Mouse (Mus musculus) granulocyte monocyte progenitor cell, adult 5-6 weeks (primary cell): ENCODE results near the gene Bcl7c. TPM values are rescaled to one million over a fixed set of nuclear protein-coding genes. Genes with fewer than 3 reads are reported as not detected.
"Not testable (repeated sequence)": the region's sequence is repeated elsewhere in the genome, so short reads cannot be mapped to it uniquely, and the experiment has no call there.

ENCODE experiments used
- ATAC-seq: replicated peaks from 2 replicates; pipeline ENCODE4 v1.8.0; 2016; ENCODE audit warnings: mild to moderate bottlenecking, moderate TSS enrichment, inconsistent platforms; ENCODE audit not compliant: poor library complexity, severe bottlenecking
- total RNA-seq, 2 experiments: library from RNA; stranded (forward) in 1 of 2; stranded (reverse) in 1 of 2; fragments of 200-712, 200-1000 nt in 1 of 2; fragments of >200 nt in 1 of 2; fragmentation: Nextera tagmentation in 1 of 2; gene quantifications; 2 replicates each; pipeline ENCODE4 v1.2.3; 2014 to 2017

Gene Bcl7c
- total RNA-seq, 2 experiments from 2014 or later: 50.9 to 57.5 TPM

- ATAC-seq: no peak
These were observed 57.1 kb downstream of the Bcl7c start for GRCm38 (mm10) chr7:127651624-127652023.

DNA sequence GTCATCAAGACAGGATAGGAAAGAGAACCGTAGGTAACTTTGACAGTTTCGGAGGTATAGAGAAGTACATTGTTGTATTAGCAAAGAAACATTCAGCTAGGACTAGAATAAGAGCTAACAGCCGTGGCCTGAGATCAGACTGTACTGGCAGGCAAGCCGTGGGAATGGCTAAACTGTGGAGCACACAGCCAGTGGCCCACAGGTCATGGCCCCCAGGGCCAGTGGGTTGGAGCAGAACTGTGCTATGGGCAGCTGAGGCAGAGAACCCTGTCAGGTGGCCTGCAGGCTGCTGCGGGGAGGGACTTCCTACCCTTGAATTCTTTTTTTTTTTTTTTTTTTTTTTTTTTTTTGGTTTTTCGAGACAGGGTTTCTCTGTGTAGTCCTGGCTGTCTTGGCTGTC, 59.5 kb downstream of the Bcl7c start:
- no peak for ATAC-seq

- no peak for ATAC-seq
These were observed 60.1 kb downstream of the Bcl7c start for GRCm38 (mm10) chr7:127648516-127649201.

DNA sequence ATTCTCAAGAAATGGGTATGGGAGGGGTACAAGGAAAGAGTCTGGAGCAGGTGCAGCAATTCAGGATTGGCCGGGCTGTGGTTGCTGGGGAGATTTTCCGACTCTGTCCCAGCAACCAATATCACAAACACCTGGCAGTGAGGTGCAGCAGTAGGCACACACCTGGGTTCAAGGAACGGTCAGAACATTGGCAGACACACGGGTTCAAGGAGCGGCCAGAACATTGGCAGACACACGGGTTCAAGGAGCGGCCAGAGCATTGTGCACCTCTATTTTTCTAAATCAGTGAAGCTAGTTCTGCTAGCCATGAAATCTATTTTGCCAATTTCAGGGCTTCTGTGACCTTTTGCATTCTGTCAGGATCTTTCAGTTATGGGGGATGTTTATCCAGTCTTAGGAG, 61.2 kb downstream of the Bcl7c start:
- ATAC-seq: not testable (repeated sequence)

DNA sequence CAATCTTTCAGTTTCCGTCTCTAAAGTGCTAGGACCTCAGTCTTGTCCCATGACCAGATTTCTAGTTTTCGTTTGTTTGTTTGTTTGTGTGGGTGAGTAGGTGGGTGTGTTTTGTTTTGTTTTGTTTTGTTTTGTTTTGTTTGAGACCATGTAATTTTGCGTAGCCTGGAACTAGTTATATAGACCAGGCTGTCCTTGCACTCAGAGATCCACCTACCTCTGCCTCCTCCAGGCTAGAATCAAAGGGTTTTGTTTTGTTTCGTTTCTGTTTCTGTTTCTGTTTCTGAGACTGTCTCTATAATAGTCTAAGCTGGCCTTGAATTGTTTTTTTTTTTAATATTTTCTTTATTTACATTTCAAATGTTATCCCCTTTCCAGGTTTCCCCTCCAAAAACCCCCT, 62.4 kb downstream of the Bcl7c start:
- no peak for ATAC-seq

DNA sequence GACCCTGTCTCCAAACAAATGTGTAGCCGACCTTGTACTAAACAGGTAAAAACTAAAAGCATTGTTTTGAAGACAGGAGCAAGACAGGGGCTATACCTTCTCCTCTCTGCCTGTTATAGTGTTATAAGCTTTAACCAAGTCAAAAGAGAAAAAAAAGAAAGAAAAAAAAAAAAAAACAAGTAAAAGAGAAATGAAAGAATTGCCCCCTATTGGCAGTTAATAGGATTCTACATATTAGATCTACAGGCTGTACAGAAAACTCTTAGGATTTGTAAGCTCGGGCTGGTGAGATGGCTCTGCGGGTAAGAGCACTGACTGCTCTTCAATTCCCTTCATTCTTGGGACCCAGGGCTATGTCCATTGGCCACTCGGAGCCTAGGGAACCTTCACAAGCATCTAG, 66.5 kb downstream of the Bcl7c start:
- ATAC-seq: no peak

- no peak for ATAC-seq
These were observed 67.5 kb downstream of the Bcl7c start for GRCm38 (mm10) chr7:127641260-127641659.

GRCm38 (mm10) chr7:127636963-127637362, 71.8 kb downstream of the Bcl7c start:
- ATAC-seq: peak; percentile 46

DNA sequence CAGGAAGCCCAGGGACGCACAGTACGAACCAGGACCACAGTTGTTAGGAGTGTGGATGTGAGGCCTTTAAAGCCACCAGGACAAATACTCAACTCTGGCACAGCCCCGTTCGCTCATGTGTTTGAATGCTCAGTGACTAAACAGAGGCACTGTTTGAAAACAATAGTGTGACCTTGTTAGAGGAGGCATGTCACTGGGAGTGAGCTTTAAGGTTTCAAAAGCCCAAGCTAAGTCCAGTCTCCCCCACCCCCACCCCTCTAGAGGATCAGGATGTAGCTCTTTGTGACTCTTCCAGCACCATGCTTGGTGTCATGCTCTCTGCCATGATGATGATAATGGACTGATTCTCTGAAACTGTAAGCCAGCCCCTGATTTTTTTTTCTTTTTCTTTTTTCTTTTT, 77.3 kb downstream of the Bcl7c start:
- ATAC-seq: no peak

DNA sequence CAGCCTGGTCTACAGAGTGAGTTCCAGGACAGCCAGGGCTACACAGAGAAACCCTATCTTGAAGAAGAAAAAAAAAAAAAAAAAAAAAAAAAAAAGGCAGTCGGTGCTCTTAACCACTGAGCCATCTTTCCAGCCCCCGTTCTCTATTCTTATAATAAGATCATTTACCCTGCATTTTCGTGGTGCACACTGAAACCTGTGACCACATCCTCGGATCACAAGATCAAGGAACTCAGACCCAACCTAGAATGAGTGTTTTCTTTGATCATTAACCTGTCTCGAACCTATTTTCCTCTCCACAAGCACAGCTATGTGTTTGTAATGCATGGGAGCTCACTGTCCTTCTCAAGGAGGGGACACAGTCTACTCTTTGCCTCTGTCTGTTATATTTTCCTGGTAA, 80.1 kb downstream of the Bcl7c start:
- no peak for ATAC-seq

DNA sequence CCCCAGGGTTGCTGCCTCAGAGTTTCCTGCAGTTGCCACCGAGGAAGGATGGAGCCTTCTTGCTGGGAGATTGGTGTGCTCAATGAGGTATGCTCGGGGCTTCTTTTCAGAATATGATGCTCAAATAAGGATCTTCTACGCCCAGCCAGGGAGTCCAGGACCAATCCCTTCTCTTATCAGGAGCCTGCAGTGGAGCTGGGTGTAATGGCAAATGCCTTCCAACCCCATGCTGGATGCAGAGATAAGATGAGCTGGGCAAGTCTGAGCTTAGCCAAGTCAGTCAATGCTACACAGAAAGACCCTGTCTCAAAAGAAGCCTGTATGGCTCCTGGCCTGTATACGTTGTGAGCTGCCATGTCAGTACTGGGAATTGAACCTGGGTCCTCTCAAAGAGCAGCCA, 82.3 kb downstream of the Bcl7c start:
- no peak for ATAC-seq

DNA sequence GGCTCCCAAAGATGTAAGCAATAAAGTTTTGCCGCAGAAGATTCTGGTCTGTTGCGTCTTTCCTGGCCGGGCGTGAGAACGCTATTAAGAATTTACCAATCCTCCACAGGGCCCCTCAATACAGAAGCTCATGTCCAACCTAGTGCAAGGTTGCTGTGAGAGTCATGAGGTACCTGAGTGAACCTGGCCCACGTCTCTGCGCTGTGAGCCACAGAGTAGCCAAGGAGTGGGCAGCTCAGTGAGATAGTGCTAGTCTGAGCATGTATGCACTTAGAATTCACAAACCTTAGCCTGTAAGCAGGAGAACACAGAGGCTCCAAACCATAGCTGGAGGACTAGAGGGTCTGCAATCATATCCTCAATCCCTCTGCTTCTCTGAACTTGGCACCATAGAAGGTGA, 82.7 kb downstream of the Bcl7c start:
- no peak for ATAC-seq

DNA sequence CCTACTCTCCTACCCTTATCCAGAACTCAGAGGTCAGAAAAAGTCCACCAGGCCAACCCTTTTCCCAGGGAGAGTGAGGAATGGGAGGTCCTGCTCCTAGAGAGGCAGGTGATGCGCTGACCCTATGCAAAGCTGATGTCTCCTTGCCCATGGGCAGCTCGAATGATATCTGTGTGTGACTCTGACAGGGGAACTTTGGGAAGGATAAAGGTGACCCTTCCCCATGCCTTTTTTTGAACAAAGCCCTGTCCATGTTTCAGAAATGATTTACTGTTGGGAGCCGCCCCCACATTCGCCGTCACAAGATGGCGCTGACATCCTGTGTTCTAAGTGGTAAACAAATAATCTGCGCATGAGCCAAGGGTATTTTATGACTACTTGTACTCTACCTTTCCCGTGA, 90.3 kb downstream of the Bcl7c start:
- ATAC-seq: not testable (repeated sequence)

GRCm38 (mm10) chr7:127617962-127618361, 90.8 kb downstream of the Bcl7c start:
- no peak for ATAC-seq

DNA sequence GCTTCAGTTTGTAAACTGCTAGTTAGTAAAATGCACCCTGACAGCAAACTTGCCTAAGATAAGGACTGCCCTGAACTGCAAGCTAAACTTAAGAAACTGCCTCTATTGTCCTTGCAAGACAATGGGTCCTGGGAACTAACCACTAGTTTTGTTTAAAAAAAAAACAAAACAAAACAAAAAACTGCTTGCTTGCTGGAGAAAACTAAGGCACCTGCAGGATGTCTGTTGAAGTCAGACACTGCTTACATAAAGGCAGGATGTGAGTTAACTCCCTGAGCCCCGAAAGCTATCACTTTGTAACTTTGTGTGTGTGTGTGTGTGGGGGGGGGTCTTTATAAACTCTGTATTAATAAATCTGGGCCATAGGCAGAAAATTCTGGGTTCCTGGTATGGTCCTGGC, 91.9 kb downstream of the Bcl7c start:
- no peak for ATAC-seq

GRCm38 (mm10) chr7:127616336-127616735, 92.4 kb downstream of the Bcl7c start:
- ATAC-seq: no peak

GRCm38 (mm10) chr7:127614891-127615843, 93.6 kb downstream of the Bcl7c start, which contains the start of gene Zfp629:
Gene Zfp629, minus strand, starts transcription at chr7:127615797.
- peak; percentile 68 for ATAC-seq

DNA sequence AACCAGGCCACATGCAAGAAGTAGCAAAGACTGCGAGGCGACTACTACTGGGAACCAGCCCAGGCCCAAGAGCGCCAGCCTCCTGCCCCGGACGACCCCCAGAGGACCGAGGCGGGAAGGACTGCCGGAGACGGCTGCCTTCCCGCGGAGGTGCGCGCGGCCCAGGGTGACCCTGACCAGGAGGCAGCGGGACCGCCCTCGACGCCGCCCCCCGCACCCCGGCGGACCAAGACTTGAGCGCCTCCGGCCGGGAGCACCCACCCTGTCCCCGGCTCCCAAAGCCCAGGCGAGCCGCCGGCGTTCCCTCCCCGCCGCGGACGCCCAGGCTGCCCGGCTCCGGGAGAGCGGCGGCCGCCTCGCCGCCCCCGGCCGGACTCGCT, 94.2 kb downstream of the Bcl7c start:
- peak; percentile 74 for ATAC-seq

GRCm38 (mm10) chr7:127614091-127614490, 94.6 kb downstream of the Bcl7c start:
- no peak for ATAC-seq

GRCm38 (mm10) chr7:127613501-127613900, 95.2 kb downstream of the Bcl7c start:
- ATAC-seq: no peak

- no peak for ATAC-seq
These were observed 97.2 kb downstream of the Bcl7c start for GRCm38 (mm10) chr7:127611561-127611960.
